Mouse (Mus musculus) intestine, postnatal 0 days (tissue): ENCODE data around the gene Arf4. TPM values are rescaled to one million over a fixed set of nuclear protein-coding genes. Genes with fewer than 3 reads are reported as not detected.
A peak's percentile ranks its signal among the peaks of the same experiment; 100 is the strongest.
"Not testable (repeated sequence)": the region's sequence is repeated elsewhere in the genome, so short reads cannot be mapped to it uniquely, and the experiment has no call there.

ENCODE experiments used
- ATAC-seq: fragments of 200-750 bp; cut with Nextera tagmentation; 2 replicates; pipeline ENCODE4 v1.8.0; 2017; ENCODE audit warnings: mild to moderate bottlenecking, moderate TSS enrichment, moderate library complexity
- H3K27ac ChIP-seq: fragments of 300-500 bp; sonication (generic); 2 replicates; pipeline ENCODE4 v1.5.1; 2014; ENCODE audit warnings: mild to moderate bottlenecking, low read depth, low read length, moderate library complexity
- H3K27me3 ChIP-seq: fragments of 300-500 bp; sonication (generic); replicated peaks from 2 replicates; pipeline ENCODE4 v1.6.1; 2014; ENCODE audit warnings: low read length, mixed read lengths; ENCODE audit not compliant: control insufficient read depth, insufficient read depth
- H3K36me3 ChIP-seq: fragments of 300-500 bp; sonication (generic); 2 replicates; pipeline ENCODE4 v1.6.1; 2014; ENCODE audit warnings: mild to moderate bottlenecking, moderate library complexity; ENCODE audit not compliant: control insufficient read depth, insufficient read depth
- H3K4me1 ChIP-seq: fragments of 300-500 bp; sonication (generic); replicated peaks from 2 replicates; pipeline ENCODE4 v1.6.1; 2014; ENCODE audit warnings: antibody characterized with exemption, low read length, mixed read lengths; ENCODE audit not compliant: control insufficient read depth, insufficient read depth
- H3K4me2 ChIP-seq: fragments of 300-500 bp; sonication (generic); replicated peaks from 2 replicates; pipeline ENCODE4 v1.6.1; 2014; ENCODE audit warnings: low read depth, mild to moderate bottlenecking, moderate library complexity
- H3K4me3 ChIP-seq: fragments of 300-500 bp; sonication (generic); 2 replicates; pipeline ENCODE4 v1.5.1; 2014; ENCODE audit warnings: low read depth, low read length
- H3K9ac ChIP-seq: fragments of 300-500 bp; sonication (generic); 2 replicates; pipeline ENCODE4 v1.6.1; 2014; ENCODE audit warnings: mild to moderate bottlenecking, low read depth, low read length
- H3K9me3 ChIP-seq: fragments of 300-500 bp; sonication (generic); 2 replicates; pipeline ENCODE4 v1.6.1; 2016; ENCODE audit warnings: mixed run types; ENCODE audit not compliant: control insufficient read depth
- CTCF ChIP-seq: sonication (generic); IDR thresholded peaks from 2 replicates; pipeline ENCODE4 v1.5.1; 2016; ENCODE audit warnings: low read depth, mild to moderate bottlenecking, control low read depth, antibody characterized with exemption, moderate library complexity
- WGBS: fragments of 180-500 bp; shearing (Covaris S2); extraction: QIAGEN DNeasy Blood & Tissue Kit; methylation state at CpG from one replicate; pipeline ENCODE4 v1.1.7; 2014; 5-methylcytosine and 5-hydroxymethylcytosine counted together
- microRNA-seq: library from miRNA; unstranded; fragments of <30 nt; microRNA quantifications from one replicate; pipeline ENCODE4, GENCODE M21; 2016
- polyA plus RNA-seq: library from polyadenylated mRNA; unstranded; fragments of >200 nt; fragmentation: Nextera tagmentation; extraction: Ambion mirVana; gene quantifications from 2 replicates; pipeline ENCODE4 v1.2.1, GENCODE M21; 2015

Arf4 gene
- polyA plus RNA-seq, 1 experiment from 2014 or later: 727 TPM

GRCm38 (mm10) chr14:26675371-26675770 lies 37.5 kb downstream of the Arf4 start:
- no peak overlapping the region for H3K4me2 ChIP-seq
- no peak overlapping the region for H3K9ac ChIP-seq
- H3K4me1 ChIP-seq: 0 out of 2 replicates have a peak, but pooled peaks cover 4% of the 10 kb centered on the region
- no peak for ATAC-seq
- H3K9me3 ChIP-seq: no peaks in the 10 kb centered on the region
- H3K27ac ChIP-seq: no peak overlapping the region
- peak; percentile 55 for TF ChIP-seq CTCF
- H3K36me3 ChIP-seq: no peaks in the 10 kb centered on the region
- H3K27me3 ChIP-seq: no peaks in the 10 kb centered on the region
- 22% methylated on average over 12 of the region's 12 CpGs for WGBS
- H3K4me3 ChIP-seq: no peak overlapping the region

GRCm38 (mm10) chr14:26675791-26676190 lies 37.9 kb downstream of the Arf4 start:
- Histone ChIP-seq H3K4me3 (no peak overlapping the region), H3K36me3 (no peaks in the 10 kb centered on the region), H3K9me3 (no peaks in the 10 kb centered on the region), H3K27me3 (no peaks in the 10 kb centered on the region), H3K9ac (no peak overlapping the region), H3K4me1 (no peaks in the 10 kb centered on the region), H3K4me2 (no peak overlapping the region), H3K27ac (no peak overlapping the region)
- 75% methylated on average over 5 of the region's 5 CpGs for WGBS
- no peak for TF ChIP-seq CTCF
- no peak for ATAC-seq

- no peak for TF ChIP-seq CTCF
- no peak for ATAC-seq
- H3K9ac ChIP-seq: no peak overlapping the region
- H3K9me3 ChIP-seq: no peaks in the 10 kb centered on the region
- no peaks in the 10 kb centered on the region for H3K27me3 ChIP-seq
- no peaks in the 10 kb centered on the region for H3K4me1 ChIP-seq
- H3K4me3 ChIP-seq: no peak overlapping the region
- no peak overlapping the region for H3K4me2 ChIP-seq
- no peak overlapping the region for H3K27ac ChIP-seq
- no peaks in the 10 kb centered on the region for H3K36me3 ChIP-seq
- WGBS: 50% methylated on average over 2 of the region's 2 CpGs
Measured at GRCm38 (mm10) chr14:26690727-26691126, 52.9 kb downstream of the Arf4 start.

- H3K9ac ChIP-seq: no peak overlapping the region
- no peak for ATAC-seq
- H3K4me3 ChIP-seq: no peak overlapping the region
- no peaks in the 10 kb centered on the region for H3K27me3 ChIP-seq
- no peaks in the 10 kb centered on the region for H3K36me3 ChIP-seq
- no peak overlapping the region for H3K27ac ChIP-seq
- 39% methylated on average over 2 of the region's 2 CpGs for WGBS
- H3K4me1 ChIP-seq: no peaks in the 10 kb centered on the region
- TF ChIP-seq CTCF: no peak
- H3K9me3 ChIP-seq: no peaks in the 10 kb centered on the region
- H3K4me2 ChIP-seq: no peak overlapping the region
Measured at GRCm38 (mm10) chr14:26691363-26691762, 53.5 kb downstream of the Arf4 start.

DNA sequence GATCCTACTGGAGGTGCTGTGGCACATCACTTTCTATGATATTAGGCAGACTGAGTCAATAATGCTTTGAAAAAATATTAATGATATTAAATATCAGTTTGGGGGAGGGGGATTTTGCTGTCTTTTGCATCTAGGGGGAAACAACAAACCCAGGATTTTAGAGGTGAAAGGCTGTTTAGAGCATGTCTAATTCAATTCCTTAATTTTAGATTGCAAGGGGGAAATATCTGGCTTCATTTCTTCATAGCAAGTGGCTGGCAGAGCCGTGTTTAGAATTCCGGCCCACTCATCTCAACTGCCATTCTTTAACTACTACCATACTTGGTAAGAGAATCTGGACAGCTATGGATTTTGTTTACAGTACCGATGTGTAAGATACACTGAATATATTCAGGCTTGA lies 55.1 kb downstream of the Arf4 start, which contains the start of gene Dnah12:
Gene Dnah12 (plus strand): TSS at position 301 of the 400 bp plus-strand sequence.
- no peak for TF ChIP-seq CTCF
- WGBS: 72% methylated on average over 3 of the region's 3 CpGs
- H3K9me3 ChIP-seq: no peaks in the 10 kb centered on the region

GRCm38 (mm10) chr14:26697912-26698311 lies 60.0 kb downstream of the Arf4 start:
- no peaks in the 10 kb centered on the region for H3K27me3 ChIP-seq
- H3K4me3 ChIP-seq: no peak overlapping the region
- H3K36me3 ChIP-seq: no peaks in the 10 kb centered on the region
- no peaks in the 10 kb centered on the region for H3K9me3 ChIP-seq
- H3K4me1 ChIP-seq: no peaks in the 10 kb centered on the region
- ATAC-seq: no peak
- no peak overlapping the region for H3K27ac ChIP-seq
- H3K9ac ChIP-seq: no peak overlapping the region
- H3K4me2 ChIP-seq: no peak overlapping the region
- peak; percentile 68 for TF ChIP-seq CTCF

More for the DNA sequence above, 55.1 kb downstream of the Arf4 start, which contains the start of gene Dnah12:
- H3K36me3 ChIP-seq: no peaks in the 10 kb centered on the region
- H3K27ac ChIP-seq: no peak within 1 kb of the TSS
- no peak within 1 kb of the TSS for H3K9ac ChIP-seq
- H3K4me3 ChIP-seq: no peak within 1 kb of the TSS
- H3K4me2 ChIP-seq: no peak within 1 kb of the TSS
- H3K27me3 ChIP-seq: no peaks in the 10 kb centered on the region
- H3K4me1 ChIP-seq: no peaks in the 10 kb centered on the region
- ATAC-seq: no peak

- WGBS: 84% methylated on average over 5 of the region's 5 CpGs
- ATAC-seq, H3K9me3 ChIP-seq, H3K4me3 ChIP-seq, H3K9ac ChIP-seq, H3K4me2 ChIP-seq, H3K27ac ChIP-seq, H3K27me3 ChIP-seq, H3K4me1 ChIP-seq, H3K36me3 ChIP-seq: not testable (repeated sequence)
- TF ChIP-seq CTCF: 0 out of 2 replicates have a peak, but pooled peaks have one; percentile 12
Measured at GRCm38 (mm10) chr14:26705246-26705645, 67.4 kb downstream of the Arf4 start.

Small RNA genes lying within 50 kb of the gene (microRNA-seq; reads per million reads assigned to microRNA genes)
- 1.1 reads per million for gene Mir7672

Other genes starting within 250 kb of the Arf4 start
- 62.6 and 63.5 TPM in 2 replicates for gene Slmap, start 103.1 kb upstream of the Arf4 start, polyA plus RNA-seq
- gene Dennd6a, start 64.2 kb upstream of the Arf4 start, polyA plus RNA-seq: 31.6 and 33.5 TPM in 2 replicates
- gene Pde12, start 31.8 kb downstream of the Arf4 start, polyA plus RNA-seq: 6.9 and 7.6 TPM in 2 replicates
- gene Dnah12, start 55.2 kb downstream of the Arf4 start, polyA plus RNA-seq: 0.05 and 0.08 TPM in 2 replicates